Mouse (Mus musculus) lung, adult 2 months (tissue): ENCODE measurements at regions not wholly inside any gene's neighbourhood (a gene's known extent, or its start where the extent isn't known, plus 50 kb on each side); places are given as distances from the start of the nearest gene placed in this dataset.

Experiments
- CTCF ChIP-seq: fragments of 200-500 bp; IDR thresholded peaks from 2 replicates; pipeline ENCODE4 v1.5.1; 2011; ENCODE audit warnings: mild to moderate bottlenecking, low read length, control low read depth; ENCODE audit not compliant: insufficient read depth
- POLR2A ChIP-seq: fragments of 200-500 bp; IDR thresholded peaks from 2 replicates; pipeline ENCODE4 v1.6.1; 2011; ENCODE audit warnings: low read depth, mild to moderate bottlenecking, control low read depth, low read length, borderline replicate concordance; ENCODE audit errors: extremely low read depth

- TF ChIP-seq CTCF (no peak), POLR2A (no peak)
Observed at GRCm38 (mm10) chr3:61073806-61074205, 71.2 kb downstream of the P2ry1 start.
